Mouse (Mus musculus) retina, postnatal 7 days (tissue): ENCODE measurements around the gene Eno1.
"Not testable (repeated sequence)": the region's sequence is repeated elsewhere in the genome, so short reads cannot be mapped to it uniquely, and the experiment has no call there.

Source experiments
- DNase-seq: peaks from one replicate; pipeline ENCODE4 v3.0.0-alpha.2; 2012; ENCODE audit warnings: low read depth, low spot score

Gene Eno1

DNA sequence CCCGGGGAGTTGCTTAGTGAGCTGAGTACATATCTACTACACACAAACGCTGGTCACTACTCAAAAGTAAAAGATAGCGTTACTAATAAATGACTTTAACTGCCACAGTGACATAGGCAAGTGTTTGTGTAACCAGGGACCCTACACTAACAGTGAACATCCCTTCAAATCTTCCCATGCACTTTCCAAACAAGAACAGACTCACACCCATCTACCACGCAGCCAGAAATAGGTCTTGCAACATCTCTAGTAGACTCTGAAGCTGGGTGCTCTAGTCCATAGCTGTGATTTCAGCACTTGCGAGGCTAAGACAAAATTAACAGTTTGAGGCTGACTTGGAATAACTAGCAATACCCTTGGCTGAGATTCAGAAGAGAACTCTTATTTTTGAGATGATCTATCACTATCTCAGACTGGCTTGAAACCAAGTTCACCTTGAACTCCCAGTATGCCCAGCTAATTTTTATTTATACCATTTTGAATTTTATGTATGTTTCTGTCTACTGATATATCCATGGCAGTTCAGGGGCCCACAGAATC is 13.3 kb downstream of the Eno1 start:
- DNase-seq, result no peak

DNA sequence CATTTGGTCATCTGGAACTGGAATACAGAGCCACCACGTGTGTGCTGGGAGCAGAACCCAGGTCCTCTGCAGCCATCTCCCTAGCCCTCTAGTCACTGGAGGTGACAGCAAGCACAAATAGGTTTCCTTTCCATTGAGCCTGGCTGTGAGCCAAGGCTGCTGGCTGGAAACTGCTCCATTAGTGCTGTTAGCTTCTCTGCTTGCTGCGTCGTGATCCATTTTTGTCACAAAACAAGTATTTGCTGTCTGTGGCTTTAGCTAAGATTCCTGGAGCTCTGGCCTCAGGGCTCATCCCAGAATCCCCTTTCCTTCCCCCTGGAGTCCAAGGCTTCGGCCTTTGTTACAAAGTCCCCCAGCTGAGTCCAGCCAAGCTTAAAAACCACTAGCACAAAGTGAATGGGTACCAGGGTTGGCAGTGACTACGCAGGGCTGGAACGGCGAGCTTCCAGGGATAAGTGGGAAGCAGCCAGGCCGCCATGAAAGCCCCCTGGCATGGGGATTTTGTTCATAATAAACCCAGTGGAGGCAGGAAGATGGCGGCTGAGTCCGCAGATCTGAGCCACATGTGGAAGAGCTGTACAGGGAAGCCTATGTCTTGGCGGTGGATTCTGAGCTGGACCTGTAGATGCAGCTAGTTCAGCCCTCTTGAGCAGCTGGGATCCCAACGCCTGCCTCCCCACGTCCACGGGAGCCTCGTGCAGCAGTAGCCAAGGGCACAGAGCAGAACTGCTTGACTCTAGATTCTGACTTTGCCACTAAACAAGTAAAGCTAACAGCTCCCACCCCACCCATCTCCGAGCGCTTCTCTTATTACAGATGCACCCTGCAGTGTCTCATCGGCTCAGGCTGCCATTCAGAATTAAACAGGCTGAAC is 14.3 kb downstream of the Eno1 start:
- no peak for DNase-seq

DNA sequence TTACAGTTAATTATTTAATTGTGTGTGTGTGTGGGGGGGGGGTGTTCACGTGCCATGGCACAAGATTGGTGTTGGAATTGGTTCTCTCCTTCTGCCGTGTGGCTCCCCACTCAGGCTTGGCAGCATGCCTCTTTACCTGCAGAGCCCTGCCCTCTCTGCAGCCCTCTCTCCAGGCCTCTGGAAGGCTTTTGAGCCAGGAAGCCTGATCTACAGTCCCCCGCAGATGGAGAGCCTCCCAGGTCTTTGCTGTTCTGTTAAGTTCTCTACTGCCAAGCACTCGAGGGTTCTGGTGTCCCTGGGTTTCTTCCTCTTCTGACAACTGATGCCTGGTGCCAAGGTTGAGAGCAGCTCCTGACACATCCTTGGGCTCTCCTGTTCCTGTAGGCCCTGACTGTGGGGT is 17.9 kb downstream of the Eno1 start:
- DNase-seq, result no peak

DNA sequence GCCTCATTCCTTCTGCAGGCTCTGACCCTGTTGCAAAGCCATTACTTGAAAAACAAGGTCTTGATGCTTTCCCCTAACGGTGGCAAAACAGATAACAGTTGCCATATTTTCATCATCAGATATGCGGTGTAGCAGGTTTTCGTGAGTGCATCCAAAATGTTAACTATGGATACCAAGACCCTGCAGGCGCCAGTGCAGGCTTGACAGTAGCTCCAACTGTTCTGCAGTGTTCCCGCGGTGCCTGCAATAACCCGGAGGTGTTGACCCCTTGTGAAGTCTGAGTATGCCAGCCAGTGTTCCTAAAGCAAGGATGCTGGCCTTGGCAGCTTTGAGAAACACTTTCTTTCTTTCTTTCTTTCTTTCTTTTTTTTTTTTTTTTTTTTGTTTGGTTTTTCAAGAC is 18.7 kb downstream of the Eno1 start:
- DNase-seq, result no peak

DNA sequence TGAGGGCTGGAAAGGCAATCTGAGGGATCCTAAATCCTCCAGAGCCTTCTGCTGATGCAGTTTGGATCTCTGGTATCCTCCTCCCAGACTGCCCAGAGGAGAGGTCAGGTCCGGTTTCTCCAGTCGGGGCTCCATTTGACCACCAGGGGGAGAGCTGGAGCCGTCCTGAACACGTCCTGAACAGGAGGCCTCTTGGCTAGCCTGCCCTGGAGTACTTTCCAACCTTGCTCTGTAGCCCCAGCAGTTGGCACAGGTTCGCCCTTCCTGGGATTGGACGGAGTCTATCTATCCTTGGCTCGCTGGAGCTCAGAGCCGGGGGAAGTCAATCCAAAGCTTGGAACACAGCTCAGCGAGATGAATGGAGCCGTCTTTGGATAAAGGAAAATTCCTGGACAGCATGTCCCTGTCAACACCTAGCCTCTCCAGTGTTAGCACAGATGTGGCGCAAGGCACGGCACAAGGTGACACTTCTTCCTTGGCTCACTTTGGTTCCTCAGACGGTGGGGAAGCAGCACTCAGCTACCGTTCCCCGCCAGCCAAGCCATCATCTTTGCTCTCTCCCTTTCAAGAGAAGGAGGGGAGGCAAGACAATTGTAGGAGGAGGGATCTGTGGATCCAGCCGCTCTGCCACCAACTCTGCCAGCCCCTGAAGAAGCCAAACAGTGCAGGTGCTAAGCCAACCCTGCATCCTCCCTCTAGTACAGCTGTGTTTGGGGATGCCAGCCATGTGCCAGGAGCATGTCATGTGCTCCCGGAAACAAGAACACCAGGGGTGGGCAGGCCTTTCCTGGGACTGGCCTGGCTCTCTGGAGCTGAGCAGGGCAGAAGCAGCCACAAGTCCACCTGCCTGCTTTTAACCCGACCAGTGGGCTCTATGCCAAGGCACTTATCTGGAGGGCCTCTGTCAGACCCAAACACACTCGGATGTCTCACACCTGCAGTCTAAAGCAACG is 21.0 kb downstream of the Eno1 start:
- DNase-seq, result peak; percentile 70

DNA sequence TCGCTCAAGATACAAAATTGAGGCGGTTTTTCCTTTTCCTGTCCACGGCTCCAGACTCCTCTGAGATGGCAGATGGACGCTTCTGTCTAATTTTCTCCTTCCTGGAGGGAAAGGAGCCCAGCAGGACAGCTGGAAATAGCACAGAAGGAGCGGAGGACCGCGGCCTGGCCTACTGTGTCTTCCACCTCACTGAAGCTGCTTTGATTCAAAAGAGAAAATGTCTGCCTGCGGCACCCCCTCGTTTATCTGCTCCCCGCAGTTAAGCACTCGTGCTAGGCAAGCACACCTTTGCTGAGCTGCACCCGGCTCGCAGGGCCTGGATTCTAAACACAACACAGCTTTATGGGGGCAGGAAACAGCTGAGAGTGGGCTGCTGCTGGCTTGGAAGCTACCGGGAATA is 21.9 kb downstream of the Eno1 start:
- no peak for DNase-seq

DNA sequence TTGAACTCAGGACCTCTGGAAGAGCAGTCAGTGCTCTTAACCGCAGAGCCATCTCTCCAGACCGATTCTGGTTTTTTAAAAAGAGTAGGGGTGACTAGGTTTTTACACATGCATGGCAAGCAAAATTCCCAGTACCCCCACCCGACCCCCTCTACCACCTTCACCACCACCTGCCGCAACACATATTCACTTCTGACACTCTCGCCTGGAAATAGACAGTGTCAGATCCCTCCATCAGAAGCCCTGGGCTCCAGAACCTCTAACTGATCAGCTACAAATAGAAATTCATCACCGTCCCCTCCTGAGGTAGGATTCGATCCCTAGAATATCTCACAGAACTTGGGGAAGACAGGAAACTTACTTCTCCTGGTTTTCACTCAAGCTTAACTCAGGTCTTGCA is 23.1 kb downstream of the Eno1 start:
- DNase-seq, result no peak

DNA sequence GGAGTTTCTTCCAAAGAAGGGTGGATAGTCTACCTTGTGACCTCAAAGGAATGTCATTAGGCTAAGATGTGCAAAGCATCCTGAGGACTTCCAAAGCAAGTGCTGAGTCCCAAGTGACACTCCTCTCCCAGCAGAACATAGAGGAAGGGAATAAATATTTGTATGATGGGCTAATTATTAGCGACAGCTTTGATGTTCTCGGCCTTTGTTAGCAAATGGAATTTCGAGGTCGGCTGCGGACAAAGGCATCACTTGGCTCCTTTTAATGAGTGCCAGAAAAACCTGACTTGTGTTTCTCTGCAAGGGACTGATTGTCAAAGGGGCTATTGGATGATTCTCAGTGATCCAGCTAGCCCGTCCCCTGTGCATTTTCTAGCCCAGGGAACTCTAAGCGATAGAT is 23.6 kb downstream of the Eno1 start:
- no peak for DNase-seq

DNA sequence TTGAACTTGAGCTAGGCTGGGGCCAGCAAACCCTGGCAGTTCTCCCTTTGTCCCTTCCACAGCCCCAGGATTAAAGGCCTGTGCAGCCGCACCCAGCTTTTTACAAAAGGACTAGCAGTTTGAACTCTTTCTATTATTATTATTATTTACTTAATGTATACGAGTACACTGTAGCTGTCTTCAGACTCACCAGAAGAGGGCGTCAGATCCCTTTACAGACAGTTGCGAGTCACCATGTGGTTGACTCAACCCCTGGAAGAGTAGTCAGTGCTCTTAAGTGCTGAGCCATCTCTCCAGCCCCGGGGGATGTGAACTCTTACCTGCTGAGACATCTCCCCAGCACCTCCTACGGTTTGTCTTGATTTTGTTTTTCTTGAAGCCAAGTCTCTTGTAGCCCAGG is 24.2 kb downstream of the Eno1 start:
- no peak for DNase-seq

DNA sequence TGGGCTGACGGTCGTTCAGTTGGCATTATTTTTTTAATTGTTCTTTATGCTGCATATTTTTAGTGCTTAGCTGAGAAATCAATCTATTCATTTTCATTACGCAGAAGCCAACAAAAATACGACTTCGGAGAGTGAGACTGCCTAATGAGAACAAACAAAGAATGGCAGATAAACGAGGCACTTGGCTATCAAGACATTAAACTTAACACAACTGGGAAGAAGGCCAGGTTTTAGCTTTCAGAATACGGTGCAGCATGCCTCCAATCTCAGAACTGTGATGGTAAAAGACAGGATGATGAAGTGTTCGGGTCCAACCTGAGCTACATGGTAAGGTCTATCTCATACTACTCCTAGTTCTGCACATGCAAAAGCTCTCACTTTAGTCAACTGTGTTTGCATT is 25.8 kb downstream of the Eno1 start:
- DNase-seq, result no peak

DNA sequence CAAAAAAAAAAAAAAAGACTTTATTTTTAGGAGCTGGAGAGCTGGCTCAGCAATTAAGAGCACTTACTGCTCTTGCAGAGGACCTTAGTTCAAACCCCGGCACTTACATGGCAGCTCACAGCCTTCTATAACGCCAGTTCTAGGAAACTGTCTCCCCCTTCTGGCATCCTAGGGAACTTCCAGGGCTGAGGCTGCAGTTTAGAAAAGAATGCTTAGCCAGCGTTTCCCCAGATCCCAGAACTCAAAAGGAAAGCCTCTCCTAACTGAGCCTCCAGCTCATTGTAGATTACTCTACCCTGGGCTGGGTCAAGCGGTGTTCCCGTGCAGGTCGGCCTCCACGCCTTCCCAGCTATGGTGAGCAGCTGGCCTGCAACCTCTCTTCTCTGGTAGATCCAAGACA is 28.4 kb downstream of the Eno1 start:
- DNase-seq, result no peak

DNA sequence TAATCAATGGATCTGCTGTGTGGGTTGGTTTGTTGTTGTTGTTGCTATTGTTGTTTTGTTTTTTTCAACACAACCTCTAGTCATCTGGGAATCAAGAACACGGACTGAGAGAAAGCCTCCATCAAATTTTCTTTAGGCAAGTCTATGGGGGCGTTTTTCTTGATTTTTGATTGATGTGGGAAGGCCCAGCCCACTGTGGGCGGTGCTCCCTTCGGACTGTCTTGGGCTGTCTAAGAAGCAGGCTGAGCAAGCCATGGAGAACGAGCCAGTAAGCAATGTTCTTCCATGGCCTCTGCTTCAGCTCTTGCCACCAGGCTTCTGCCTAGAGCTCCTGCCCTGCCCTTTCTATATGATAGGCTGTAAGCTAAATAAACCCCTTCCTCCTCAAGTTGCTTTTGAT is 28.9 kb downstream of the Eno1 start:
- DNase-seq, result no peak

DNA sequence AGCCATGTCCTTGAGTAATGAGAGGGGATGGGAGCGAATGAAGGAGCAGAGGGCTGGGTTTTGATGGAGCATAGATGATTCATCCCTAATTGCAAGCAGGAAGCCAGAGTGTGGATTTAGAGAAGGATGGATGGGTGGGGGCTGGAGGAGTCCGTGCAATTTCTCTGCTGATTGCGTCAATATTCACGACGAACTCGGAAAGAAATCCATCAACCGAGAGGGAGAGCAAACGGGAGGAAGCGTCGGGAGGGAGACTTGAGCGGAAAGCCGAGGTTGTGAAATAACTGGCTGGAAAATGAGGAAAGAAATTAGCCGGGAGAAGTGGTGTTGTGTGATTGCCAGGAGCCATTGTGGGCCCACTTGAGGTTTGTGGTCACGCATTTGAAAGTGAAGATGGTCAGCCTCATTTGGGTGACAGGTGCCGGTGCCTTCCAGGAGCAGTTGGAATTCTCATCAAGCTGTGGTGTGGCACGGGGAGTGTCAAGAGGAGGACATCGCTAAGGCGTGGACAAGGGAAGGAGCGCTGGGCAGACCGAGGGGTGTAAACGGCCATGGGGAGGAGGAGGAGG is 30.2 kb downstream of the Eno1 start:
- DNase-seq, result no peak

DNA sequence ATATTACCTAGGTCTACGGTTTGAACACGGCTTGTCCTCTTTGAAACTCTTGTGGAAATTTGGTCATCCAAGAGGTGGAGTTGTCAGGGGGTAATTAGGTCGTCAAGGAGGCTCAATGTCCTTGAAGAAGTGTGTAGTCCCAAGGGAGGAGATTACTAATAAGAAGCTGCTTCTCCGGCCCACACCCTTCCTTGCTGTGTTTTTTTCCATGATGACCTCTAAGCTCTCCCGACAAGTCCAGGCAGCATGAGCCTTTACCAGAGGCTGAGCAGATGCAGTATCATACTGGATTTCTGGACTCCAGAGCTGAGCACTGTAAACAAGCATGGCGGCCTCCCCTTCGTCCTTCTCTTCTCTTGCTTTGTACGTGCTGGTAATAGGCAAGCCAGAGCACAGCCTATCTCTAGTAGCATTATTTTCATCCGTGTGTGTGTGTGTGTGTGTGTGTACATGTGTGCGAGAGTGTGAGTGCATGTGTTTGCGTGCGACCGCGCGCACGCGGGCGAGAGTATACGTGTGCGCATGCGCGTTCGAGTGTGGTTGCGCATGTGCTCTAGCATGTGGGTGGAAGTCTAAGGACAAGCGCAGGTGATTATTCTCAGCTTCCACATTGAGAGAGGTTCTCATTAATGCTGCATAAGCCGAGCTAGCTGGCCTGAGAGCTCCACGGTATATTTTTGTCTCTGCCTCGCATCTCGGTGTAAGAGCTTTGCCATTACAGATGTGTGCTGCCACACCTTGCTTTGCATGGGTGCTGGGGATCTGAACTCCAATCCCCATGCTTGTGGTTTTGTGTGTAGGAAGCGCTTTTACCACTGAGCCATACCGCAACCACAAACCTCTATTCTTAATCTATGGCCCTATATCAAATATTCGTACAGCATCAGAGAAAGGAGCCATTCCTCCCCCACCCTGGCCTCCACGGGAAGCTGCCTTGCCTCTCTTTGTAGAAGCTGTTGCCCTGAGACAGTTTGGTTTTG is 32.4 kb downstream of the Eno1 start:
- no peak for DNase-seq

DNA sequence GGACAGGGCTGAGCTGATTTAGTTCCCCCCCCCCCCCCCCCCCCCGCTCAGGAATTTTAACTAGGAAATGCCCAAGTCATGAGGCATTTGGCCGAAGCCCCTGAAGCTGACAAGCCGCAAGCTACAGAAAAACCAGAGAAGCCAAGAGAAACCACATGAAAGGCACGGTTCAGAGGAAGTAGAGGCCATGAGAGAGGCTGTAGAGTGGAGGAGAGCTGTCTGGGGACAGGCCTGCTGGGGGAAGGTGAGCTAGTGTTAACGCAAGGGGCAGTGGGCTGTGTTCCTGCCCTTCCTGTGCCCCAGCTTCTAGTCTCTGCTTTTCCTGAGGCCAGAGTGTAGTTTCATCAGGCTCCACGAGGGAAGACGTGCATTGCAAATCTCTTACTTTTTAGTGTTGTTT is 33.2 kb downstream of the Eno1 start:
- DNase-seq, result no peak

DNA sequence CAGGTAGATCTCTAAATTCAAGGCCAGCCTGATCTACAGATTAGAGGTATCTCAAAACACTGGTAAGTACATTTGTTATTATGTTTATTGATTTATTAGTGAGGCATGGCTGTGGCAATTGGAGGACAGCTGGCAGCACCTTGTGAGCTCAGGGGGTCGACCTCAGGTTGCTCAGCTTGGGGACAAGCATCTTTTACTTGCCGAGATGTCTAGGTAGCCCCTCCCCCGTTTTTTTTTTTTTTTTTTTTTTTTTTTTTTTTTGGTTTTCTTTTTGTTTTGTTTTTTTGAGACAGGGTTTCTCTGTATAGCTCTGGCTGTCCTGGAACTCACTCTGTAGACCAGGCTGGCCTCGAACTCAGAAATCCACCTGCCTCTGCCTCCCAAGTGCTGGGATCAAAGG is 34.2 kb downstream of the Eno1 start:
- DNase-seq, result not testable (repeated sequence)

DNA sequence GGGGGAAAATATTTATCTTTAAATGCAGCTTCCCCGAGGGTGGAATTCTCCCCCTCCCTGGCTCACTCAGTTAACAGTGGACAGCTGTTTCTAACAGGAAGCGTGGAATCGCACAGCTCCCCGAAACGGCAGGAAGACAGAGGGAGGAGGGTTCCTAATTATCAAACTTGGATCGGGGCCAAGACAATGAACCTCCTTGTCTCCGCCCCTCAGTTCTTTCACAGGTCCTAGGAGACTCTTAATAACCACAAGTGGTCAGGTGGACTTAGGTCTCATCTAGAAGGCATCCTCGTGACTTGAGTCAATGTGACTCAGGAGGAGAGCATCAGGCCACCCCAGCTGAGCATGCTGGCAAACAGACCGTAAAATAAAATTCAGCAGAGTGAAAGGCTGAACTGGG is 36.2 kb downstream of the Eno1 start:
- DNase-seq, result no peak

DNA sequence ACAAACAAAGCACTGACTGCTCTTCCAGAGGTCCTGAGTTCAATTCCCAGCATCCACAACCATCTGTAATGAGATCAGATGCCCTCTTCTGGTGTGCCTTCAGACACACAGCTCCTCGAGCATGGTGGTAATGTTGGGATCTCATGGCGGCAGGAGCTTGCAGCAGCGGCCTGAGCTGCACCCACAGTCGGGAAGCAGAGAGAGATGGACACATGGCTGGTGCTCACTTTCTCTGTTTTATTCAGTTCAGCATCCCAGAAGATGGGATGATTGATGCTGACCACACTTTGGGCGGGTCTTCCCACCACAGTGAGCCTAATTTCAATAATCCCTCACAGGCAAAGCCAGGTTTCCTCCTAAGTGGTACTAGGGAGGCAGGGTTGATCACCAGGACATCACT is 39.0 kb downstream of the Eno1 start:
- DNase-seq, result no peak

DNA sequence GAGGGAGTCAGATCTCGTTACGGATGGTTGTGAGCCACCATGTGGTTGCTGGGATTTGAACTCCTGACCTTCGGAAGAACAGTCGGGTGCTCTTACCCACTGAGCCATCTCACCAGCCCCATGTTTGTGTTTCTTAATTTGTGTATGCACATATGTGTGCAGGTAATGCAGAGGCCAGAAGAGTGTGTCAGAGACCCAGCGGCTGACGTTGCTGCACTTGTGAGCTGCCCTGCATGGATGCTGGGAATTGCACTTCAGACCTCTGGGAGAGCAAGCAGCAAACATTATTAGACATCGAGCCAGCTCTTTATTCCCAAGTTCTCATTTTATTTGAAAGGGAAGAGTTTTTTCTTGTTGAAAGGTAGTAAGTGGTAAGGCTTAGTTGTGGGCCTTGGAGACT is 42.8 kb downstream of the Eno1 start:
- DNase-seq, result not testable (repeated sequence)

DNA sequence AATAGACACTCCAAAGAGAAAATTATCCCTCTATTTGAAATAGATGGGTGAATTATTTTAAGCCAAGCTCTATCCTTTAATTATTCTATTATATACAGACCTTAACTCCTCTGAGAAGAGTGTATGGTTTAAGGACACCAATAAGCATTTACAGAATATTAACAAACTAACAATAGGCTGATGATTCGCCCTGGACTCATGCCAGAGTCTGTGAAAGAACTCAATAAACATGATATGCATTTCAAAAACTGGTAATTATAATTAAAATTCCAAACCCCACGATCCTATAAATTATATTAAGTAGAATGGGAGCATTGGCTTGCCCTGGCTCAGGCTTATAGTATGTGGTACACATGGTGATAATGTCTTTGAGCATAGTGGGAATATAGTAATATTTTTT is 43.5 kb downstream of the Eno1 start:
- no peak for DNase-seq

DNA sequence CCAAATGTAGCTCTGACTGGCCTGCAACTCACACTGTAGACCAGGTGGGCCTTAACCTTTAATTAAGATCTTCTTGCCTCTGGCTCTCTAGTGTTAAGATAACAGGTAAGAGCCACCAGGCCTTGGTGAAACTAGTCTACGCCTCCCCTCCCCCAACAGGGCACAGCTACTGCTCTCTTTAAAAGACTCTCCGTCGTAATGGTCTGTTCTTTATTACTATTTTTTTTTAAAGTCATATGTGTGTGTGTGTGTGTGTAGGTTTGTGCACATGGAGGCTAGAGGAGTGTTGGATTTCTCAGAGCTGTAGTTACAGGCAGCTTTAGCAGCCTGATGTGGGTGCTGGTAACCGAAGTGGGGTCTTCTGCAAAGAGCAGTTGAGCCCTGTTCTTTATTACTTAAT is 43.9 kb downstream of the Eno1 start:
- DNase-seq, result no peak
